Mouse (Mus musculus): ENCODE measurements around the gene a. TPM values are rescaled to one million over a fixed set of nuclear protein-coding genes. Genes with fewer than 3 reads are reported as not detected.
"Not testable (repeated sequence)": the region's sequence is repeated elsewhere in the genome, so short reads cannot be mapped to it uniquely, and the experiment has no call there.

Gene a
- polyA plus RNA-seq, 1 experiment from 2014 or later = not detected

DNA sequence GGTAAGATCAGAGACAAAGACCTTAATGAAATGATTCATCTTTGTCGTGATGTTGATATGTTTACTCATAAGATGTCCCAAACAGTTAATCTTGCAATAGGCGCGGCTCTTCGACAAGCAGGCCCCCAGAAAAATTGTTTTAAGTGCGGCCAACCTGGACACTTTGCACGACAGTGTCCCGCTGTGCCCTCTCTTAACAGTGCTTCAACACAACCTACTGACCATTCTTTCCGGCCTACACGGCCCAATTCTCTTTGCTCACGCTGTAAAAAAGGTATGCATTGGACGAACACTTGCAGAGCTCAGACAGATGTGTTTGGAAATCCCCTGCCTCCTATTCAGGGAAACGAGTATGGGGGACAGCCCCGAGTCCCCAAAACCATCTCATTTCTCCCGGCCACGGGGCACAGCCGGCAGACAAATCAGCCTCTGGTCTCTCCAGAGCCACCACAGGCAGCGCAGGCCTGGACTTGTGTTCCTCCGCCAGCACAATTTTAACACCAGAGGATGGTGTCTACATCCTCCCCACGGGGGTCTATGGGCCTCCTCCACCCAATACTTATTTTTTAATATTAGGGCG lies 229.1 kb downstream of the a start:
- ATAC-seq (ENCODE audit: low read depth) = peak; percentile 48
- H3K4me2 ChIP-seq = peak overlapping the region; percentile 96

DNA sequence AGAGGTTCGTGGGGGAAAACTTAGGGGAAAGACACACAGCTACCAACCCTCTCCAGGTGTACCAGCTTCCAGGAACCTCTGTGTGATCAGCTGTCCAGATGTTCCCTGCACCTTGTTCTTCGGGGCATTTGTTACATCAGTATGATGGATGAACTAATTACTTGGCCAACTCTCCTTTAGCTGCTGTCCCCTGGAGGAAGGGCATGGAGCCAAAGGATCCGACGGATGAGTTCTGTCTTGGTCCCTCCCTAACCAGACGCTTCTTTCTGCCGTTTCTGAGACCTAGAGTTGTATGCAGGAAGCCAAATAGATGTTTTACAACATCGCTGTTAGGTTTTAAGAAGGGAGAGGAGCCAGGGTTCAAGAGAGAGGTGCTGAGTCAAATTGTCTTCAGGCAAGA lies 239.6 kb downstream of the a start:
- no peak overlapping the region for H3K4me3 ChIP-seq
- H3K27ac ChIP-seq (replicated peaks) = no peak overlapping the region
- H3K27me3 ChIP-seq = no peaks in the 10 kb centered on the region
- no peak overlapping the region for H3K9ac ChIP-seq
- no peaks in the 10 kb centered on the region for H3K4me1 ChIP-seq (replicated peaks)
- no peaks in the 10 kb centered on the region for H3K36me3 ChIP-seq
- H3K4me2 ChIP-seq = no peak overlapping the region
- no peak for ATAC-seq (ENCODE audit: low read depth)
- 59% methylated on average over 7 of the region's 7 CpGs for WGBS
- H3K9me3 ChIP-seq = no peaks in the 10 kb centered on the region

More for the DNA sequence above, 229.1 kb downstream of the a start:
- H3K27me3 ChIP-seq; H3K9me3 ChIP-seq; H3K4me3 ChIP-seq; H3K9ac ChIP-seq; H3K36me3 ChIP-seq; H3K27ac ChIP-seq (replicated peaks): not testable (repeated sequence)
- peaks cover 19% of the 10 kb centered on the region for H3K4me1 ChIP-seq (replicated peaks)
- WGBS = 17% methylated on average over 20 of the region's 20 CpGs

DNA sequence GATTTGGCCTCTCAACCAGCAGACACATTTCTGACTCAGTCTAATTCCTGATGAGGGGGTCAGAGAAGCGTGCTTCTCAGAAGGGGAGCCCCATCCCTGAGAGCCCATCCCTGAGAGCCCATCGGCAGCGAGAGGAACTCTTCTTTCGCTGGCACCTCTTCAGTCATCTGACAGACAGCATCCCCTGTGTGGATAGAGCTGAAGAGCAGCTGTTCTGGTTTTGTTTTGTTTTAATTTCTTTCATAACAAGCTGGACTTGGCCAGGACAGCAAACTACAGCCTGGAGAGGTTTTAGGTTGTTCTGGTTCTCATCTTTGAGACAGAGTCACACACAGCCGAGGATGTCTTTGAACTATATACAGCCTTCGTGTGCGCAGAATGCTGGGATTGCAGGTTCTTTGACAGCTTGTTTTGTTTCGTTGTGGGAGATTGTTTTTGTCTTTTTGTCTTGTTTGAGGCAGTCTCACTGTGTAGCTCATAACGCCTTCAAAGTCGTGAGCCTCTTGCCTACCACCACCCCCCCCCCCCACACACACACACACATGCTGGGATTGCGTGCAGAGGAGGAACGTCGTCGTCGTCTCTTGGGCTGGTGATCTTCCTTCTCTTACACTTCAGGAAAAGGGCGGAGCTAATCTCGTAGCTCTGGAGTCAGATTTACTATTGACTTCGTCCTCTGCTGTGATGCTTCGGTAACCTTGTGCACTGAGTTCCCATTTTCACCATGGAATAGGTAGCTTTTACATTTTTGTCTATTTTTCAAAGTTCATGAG lies 241.9 kb downstream of the a start:
- Histone ChIP-seq H3K4me1 (replicated peaks) (no peaks in the 10 kb centered on the region), H3K27me3 (no peaks in the 10 kb centered on the region), H3K4me2 (no peak overlapping the region), H3K4me3 (no peak overlapping the region), H3K9ac (no peak overlapping the region), H3K9me3 (no peaks in the 10 kb centered on the region), H3K36me3 (no peaks in the 10 kb centered on the region), H3K27ac (replicated peaks) (no peak overlapping the region)
- 51% methylated on average over 19 of the region's 19 CpGs for WGBS
- no peak for ATAC-seq (ENCODE audit: low read depth)

DNA sequence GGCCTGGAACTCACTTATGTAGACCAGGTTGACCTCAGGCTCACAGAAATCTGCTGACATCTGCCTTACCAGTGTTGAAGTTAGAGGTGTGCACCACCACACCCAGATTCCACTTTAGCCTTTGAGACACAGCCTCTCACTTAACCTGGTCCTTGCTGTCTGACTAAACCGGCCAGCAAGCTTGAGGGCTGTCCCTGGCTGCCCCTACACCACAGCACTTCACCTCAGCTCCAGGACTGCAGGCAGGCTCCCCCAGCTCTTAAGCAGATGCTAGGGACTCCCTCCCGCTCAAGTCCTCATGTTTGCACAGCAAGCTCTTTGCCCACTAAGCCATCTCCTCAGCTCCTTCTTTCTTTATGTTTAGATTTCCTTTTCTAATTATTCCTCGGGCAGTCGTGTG lies 248.8 kb downstream of the a start:
- WGBS = 83% methylated on average over 4 of the region's 4 CpGs
- Histone ChIP-seq H3K36me3 (no peaks in the 10 kb centered on the region), H3K4me1 (replicated peaks) (no peaks in the 10 kb centered on the region), H3K4me3 (no peak overlapping the region), H3K9me3 (no peaks in the 10 kb centered on the region), H3K27ac (replicated peaks) (no peak overlapping the region), H3K9ac (no peak overlapping the region), H3K27me3 (no peaks in the 10 kb centered on the region), H3K4me2 (no peak overlapping the region)
- ATAC-seq (ENCODE audit: low read depth) = no peak

DNA sequence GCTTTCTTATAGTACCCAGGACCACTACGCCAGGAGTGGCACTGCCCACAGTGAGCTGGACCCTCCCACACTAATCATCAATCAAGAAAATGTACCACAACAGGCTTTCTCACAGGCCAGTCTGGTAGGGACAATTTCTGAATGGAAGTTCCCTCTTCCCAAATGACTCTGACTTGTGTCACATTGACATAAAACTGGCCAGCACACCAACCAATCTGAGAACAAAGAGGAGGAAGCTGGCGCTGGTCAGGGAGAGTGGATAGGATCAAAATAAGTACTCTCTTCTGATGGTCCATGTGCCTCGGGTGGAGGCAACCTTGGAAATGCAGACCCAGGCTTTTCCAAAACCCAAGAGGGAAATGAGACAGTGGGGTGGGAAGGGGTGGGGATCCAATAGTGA lies 253.3 kb downstream of the a start:
- no peak overlapping the region for H3K9ac ChIP-seq
- no peaks in the 10 kb centered on the region for H3K4me1 ChIP-seq (replicated peaks)
- ATAC-seq (ENCODE audit: low read depth) = no peak
- H3K27me3 ChIP-seq = no peaks in the 10 kb centered on the region
- 82% methylated on average over 3 of the region's 3 CpGs for WGBS
- H3K27ac ChIP-seq (replicated peaks) = no peak overlapping the region
- H3K9me3 ChIP-seq = no peaks in the 10 kb centered on the region
- H3K4me2 ChIP-seq = no peak overlapping the region
- no peak overlapping the region for H3K4me3 ChIP-seq
- no peaks in the 10 kb centered on the region for H3K36me3 ChIP-seq

DNA sequence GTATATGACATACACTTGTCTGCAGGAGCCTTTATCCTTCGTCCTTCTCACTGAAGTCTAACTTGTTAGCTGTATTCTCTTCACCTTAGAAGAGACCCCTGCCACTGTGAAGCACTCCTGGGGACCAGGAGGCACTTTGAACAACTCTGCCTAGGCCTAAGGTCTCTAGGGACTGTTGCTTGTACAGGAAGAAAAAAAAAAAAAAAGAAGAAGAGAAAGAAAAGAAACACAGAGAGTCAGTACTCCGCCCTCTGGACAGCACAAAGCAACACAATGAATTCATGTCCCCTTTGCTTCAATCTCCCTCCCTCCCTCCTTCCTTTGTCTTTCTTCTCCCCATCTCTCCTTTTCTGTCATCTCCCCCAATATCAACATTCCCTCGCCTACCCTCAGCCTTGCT lies 253.9 kb downstream of the a start:
- peaks cover 2% of the 10 kb centered on the region for H3K4me1 ChIP-seq (replicated peaks)
- H3K27me3 ChIP-seq = no peaks in the 10 kb centered on the region
- 53% methylated on average over 3 of the region's 3 CpGs for WGBS
- no peak overlapping the region for H3K9ac ChIP-seq
- ATAC-seq (ENCODE audit: low read depth) = no peak
- H3K9me3 ChIP-seq = no peaks in the 10 kb centered on the region
- no peaks in the 10 kb centered on the region for H3K36me3 ChIP-seq
- H3K27ac ChIP-seq (replicated peaks) = no peak overlapping the region
- no peak overlapping the region for H3K4me3 ChIP-seq
- no peak overlapping the region for H3K4me2 ChIP-seq

DNA sequence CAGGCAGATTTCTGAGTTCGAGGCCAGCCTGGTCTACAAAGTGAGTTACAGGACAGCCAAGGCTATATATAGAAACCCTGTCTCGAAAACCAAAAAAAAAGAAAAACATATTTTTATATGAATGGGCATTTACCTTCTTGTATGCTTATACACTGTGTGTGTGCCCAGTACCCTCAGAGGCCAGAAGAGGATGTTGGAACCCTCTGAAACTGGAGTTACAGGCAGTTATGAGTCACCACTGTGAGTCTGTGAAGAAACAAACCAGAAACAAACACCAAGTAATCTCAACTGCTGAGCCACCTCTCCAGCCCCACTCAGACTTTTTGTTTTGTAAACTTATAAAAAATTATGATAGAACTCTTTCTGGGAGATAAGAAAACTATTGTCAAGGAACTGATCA lies 255.6 kb downstream of the a start:
- Histone ChIP-seq H3K9ac (no peak overlapping the region), H3K4me1 (replicated peaks) (peaks cover 13% of the 10 kb centered on the region), H3K9me3 (no peaks in the 10 kb centered on the region), H3K27ac (replicated peaks) (no peak overlapping the region), H3K27me3 (no peaks in the 10 kb centered on the region), H3K4me3 (no peak overlapping the region), H3K36me3 (no peaks in the 10 kb centered on the region), H3K4me2 (no peak overlapping the region)
- ATAC-seq (ENCODE audit: low read depth) = no peak
- WGBS = 81% methylated on average over 2 of the region's 2 CpGs

DNA sequence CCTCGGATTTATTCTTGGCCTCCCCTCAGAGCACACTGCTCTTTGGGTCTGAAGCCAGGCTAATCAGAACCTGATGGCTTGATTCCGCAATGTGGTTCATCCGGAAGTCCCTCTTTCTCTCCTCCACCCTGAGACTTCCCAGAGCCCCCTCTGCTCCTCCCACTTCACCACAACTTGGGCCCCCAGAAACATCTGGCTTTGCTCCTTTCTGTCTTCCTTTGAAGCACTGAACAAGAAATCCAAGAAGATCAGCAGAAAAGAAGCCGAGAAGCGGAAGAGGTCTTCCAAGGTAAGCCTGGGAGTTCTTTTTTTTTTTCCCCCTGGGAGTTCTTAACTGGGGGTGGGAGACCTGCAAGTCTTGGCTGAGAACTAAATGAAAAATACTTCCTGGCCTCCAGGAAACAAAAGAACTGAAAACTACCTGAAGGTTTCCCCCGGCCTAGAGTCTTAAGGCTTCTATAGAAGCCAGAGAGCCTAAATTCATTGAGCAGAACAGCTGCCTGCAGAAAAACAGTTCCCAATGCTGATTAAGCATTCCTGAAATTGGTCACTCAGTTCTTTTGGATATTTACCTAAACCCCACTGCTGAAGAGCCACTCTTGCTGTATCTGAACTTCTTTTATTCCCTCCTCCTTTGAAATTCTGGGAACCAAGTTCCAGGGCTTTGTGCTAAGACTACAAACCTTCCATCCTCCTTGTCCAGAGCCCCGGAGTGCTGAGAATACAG lies 256.4 kb downstream of the a start:
- Histone ChIP-seq H3K27me3 (no peaks in the 10 kb centered on the region), H3K9me3 (no peaks in the 10 kb centered on the region), H3K36me3 (no peaks in the 10 kb centered on the region), H3K27ac (replicated peaks) (no peak overlapping the region), H3K4me1 (replicated peaks) (peaks cover 14% of the 10 kb centered on the region), H3K4me2 (no peak overlapping the region), H3K4me3 (no peak overlapping the region), H3K9ac (no peak overlapping the region)
- no peak for ATAC-seq (ENCODE audit: low read depth)
- WGBS = 77% methylated on average over 7 of the region's 7 CpGs

DNA sequence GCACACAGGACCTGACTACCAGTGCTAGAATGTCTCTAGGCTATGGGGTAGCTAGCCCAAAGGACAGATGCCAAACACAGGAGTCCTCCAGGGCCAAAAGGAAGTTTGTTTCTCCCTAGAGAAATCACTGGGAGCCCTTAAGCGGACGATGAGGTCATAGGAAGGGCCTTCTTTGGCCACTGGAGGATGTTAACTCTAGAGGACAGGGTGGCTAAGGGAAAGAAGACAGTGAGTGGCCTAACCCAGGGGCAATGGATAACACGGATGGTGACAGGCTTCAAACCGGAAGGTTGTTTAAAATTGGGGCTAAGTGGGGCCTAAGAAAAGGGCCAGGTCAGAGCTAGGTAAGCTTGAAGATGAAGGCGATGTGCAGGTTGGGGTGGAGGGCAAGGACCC lies 258.9 kb downstream of the a start:
- peak overlapping the region; percentile 76 for H3K4me2 ChIP-seq
- peak overlapping the region; percentile 51 for H3K4me3 ChIP-seq
- peaks cover 14% of the 10 kb centered on the region for H3K4me1 ChIP-seq (replicated peaks)
- no peaks in the 10 kb centered on the region for H3K27me3 ChIP-seq
- ATAC-seq (ENCODE audit: low read depth) = peak; percentile 52
- no peaks in the 10 kb centered on the region for H3K9me3 ChIP-seq
- WGBS = 22% methylated on average over 5 of the region's 5 CpGs
- peak overlapping the region; percentile 90 for H3K27ac ChIP-seq (replicated peaks)
- peak overlapping the region; percentile 80 for H3K9ac ChIP-seq
- H3K36me3 ChIP-seq = no peaks in the 10 kb centered on the region

DNA sequence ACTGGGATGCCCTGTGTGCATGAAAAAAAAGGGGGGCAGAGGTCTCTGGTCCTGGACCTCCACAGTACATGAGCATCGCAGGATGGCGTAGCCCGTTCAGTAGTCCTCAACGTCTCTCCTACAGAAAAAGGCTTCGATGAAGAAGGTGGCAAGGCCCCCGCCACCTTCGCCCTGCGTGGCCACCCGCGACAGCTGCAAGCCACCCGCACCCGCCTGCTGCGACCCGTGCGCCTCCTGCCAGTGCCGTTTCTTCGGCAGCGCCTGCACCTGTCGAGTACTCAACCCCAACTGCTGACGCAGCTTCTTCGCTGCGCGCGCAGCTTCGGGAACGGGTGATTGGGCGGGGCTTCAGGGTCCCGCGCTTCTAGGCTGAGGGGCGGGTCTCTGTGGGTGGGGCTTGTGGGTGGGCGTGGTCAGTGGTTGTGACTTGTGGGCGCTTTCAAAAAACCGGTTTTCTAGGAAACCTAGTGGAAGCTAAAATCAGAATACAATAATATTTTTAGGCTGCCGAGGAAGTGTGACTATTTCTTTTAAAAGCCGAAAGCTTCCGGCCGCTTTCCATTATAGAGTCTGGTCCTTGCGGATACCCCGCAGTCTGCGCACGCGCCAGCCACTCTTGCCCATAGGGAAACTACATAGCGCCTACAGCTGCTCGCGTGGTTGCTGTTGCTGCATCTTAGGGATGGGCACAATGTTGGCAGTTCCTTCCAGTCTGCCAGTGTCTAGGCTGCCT lies 259.5 kb downstream of the a start:
- Histone ChIP-seq H3K36me3 (no peaks in the 10 kb centered on the region), H3K27ac (replicated peaks) (peak overlapping the region; percentile 90), H3K4me2 (peak overlapping the region; percentile 76), H3K9ac (peak overlapping the region; percentile 80), H3K9me3 (no peaks in the 10 kb centered on the region), H3K4me1 (replicated peaks) (peaks cover 14% of the 10 kb centered on the region), H3K4me3 (peak overlapping the region; percentile 51), H3K27me3 (no peaks in the 10 kb centered on the region)
- WGBS = under 1% methylated on average over 45 of the region's 45 CpGs
- peak; percentile 97 for ATAC-seq (ENCODE audit: low read depth)

DNA sequence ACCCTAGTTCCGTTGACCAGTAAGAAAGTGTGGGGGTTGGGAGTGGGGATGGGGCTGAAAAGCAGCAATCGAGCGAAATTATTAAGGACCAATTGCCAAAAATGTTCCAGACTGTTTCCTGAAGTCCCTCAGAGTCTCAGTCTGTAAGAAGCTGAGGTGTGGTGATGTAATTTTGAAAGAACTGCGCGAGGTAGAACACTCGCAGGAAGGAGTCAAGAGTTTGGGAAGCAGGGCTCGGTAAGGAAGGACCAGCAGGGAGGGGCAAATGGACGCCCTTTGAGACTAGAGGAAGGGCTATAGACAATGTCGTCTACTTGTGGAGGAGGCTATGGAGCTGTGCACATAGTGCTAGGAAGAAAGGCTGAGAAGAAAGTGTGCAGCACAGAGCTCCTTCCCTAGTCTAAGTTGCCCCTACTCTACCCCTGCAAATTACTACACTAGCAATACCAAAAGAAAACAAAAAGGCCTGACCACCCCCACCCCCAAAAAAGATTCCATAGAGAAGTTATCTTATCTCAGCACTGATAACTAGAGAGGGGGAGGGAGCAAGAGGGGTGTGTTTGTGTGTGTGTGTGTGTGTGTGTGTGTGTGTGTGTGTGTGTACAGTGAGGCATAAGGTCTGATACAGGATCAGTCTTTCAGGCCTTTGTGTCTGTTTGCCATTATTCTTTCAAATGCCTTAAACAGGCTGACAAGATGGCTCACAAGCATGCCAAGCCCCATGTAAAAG lies 260.6 kb downstream of the a start:
- Histone ChIP-seq H3K4me2 (peak overlapping the region; percentile 76), H3K27me3 (no peaks in the 10 kb centered on the region), H3K27ac (replicated peaks) (peak overlapping the region; percentile 85; the same call in 1 of the 2 replicates), H3K4me3 (peak overlapping the region; percentile 51), H3K36me3 (no peaks in the 10 kb centered on the region), H3K4me1 (replicated peaks) (peaks cover 14% of the 10 kb centered on the region), H3K9me3 (no peaks in the 10 kb centered on the region), H3K9ac (peak overlapping the region; percentile 69)
- no peak for ATAC-seq (ENCODE audit: low read depth)
- 32% methylated on average over 9 of the region's 9 CpGs for WGBS
